Mouse (Mus musculus): ENCODE data around the gene Dnah17. TPM values are rescaled to one million over a fixed set of nuclear protein-coding genes. Genes with fewer than 3 reads are reported as not detected.

The Dnah17 gene
- polyA plus RNA-seq, 1 experiment from 2014 or later: 0.13 TPM

DNA sequence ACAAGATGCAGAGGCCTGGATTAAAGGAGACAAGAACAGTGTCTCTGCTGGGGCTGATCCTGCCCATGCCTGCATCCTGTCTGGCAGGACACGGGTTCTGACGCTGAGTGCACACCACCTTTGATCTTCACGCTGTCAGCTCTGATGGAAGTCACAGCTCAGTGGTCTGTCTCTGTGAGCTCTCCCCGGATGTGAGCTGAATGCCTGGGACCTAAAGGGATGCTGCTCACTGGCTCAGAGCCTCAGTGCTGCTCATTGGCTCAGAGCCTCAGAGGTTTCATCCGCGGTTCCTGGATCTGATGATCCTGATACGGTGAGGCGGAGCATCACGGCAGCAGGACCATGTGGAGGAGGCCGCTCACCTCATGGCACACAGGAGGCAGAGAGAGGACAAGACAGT, 31.8 kb upstream of the Dnah17 start:
- H3K36me3 ChIP-seq (ENCODE audit: control insufficient read depth, insufficient read depth, low read length): no peaks in the 10 kb centered on the region
- no peak overlapping the region for H3K27ac ChIP-seq (ENCODE audit: low read length)
- peaks cover 9% of the 10 kb centered on the region for H3K4me1 ChIP-seq (ENCODE audit: control insufficient read depth, insufficient read depth, low read length)
- H3K27me3 ChIP-seq (replicated peaks; ENCODE audit: control insufficient read depth, insufficient read depth, low read length): no peaks in the 10 kb centered on the region
- ATAC-seq: no peak
- no peaks in the 10 kb centered on the region for H3K9me3 ChIP-seq (ENCODE audit: control insufficient read depth, low read length)
- H3K4me3 ChIP-seq (ENCODE audit: low read length): no peak overlapping the region
- H3K9ac ChIP-seq (ENCODE audit: low read depth, low read length): no peak overlapping the region
- 56% methylated on average over 10 of the region's 10 CpGs for WGBS
- H3K4me2 ChIP-seq (ENCODE audit: low read depth, low read length): no peak overlapping the region

- WGBS: 60% methylated on average over 6 of the region's 6 CpGs
- no peak overlapping the region for H3K9ac ChIP-seq (ENCODE audit: low read depth, low read length)
- H3K36me3 ChIP-seq (ENCODE audit: control insufficient read depth, insufficient read depth, low read length): no peaks in the 10 kb centered on the region
- H3K27me3 ChIP-seq (replicated peaks; ENCODE audit: control insufficient read depth, insufficient read depth, low read length): no peaks in the 10 kb centered on the region
- no peaks in the 10 kb centered on the region for H3K9me3 ChIP-seq (ENCODE audit: control insufficient read depth, low read length)
- no peak for ATAC-seq
- no peak overlapping the region for H3K27ac ChIP-seq (ENCODE audit: low read length)
- no peak overlapping the region for H3K4me3 ChIP-seq (ENCODE audit: low read length)
- H3K4me2 ChIP-seq (ENCODE audit: low read depth, low read length): no peak overlapping the region
- peaks cover 9% of the 10 kb centered on the region for H3K4me1 ChIP-seq (ENCODE audit: control insufficient read depth, insufficient read depth, low read length)
Measured at GRCm38 (mm10) chr11:118161240-118161639, 30.8 kb upstream of the Dnah17 start.

- no peak overlapping the region for H3K4me2 ChIP-seq (ENCODE audit: low read depth, low read length)
- H3K27ac ChIP-seq (ENCODE audit: low read length): no peak overlapping the region
- WGBS: 81% methylated on average over 2 of the region's 2 CpGs
- no peak for ATAC-seq
- H3K27me3 ChIP-seq (replicated peaks; ENCODE audit: control insufficient read depth, insufficient read depth, low read length): no peaks in the 10 kb centered on the region
- H3K36me3 ChIP-seq (ENCODE audit: control insufficient read depth, insufficient read depth, low read length): no peaks in the 10 kb centered on the region
- no peak overlapping the region for H3K9ac ChIP-seq (ENCODE audit: low read depth, low read length)
- peaks cover 6% of the 10 kb centered on the region for H3K4me1 ChIP-seq (ENCODE audit: control insufficient read depth, insufficient read depth, low read length)
- H3K4me3 ChIP-seq (ENCODE audit: low read length): no peak overlapping the region
- no peaks in the 10 kb centered on the region for H3K9me3 ChIP-seq (ENCODE audit: control insufficient read depth, low read length)
Measured at GRCm38 (mm10) chr11:118160763-118161162, 30.3 kb upstream of the Dnah17 start.

DNA sequence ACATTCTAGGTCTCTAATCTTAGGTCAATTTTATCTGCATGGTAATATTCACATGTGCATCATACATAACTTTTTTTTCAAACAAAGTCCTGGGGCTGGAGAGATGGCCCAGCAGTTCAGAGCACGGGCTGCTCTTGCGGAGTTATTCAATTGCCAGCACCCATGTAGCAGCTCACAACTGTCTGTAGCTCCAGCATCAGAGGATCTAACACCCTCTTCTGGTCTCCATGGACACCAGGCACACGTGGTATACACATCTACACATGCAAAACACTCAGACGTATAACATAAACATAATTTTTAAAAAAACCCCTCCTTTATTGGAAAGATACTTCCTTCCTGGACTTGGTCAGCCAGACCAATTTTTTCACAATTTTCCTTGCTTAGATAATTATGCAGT, 28.3 kb upstream of the Dnah17 start:
- Histone ChIP-seq H3K9me3 (ENCODE audit: control insufficient read depth, low read length) (no peaks in the 10 kb centered on the region), H3K27ac (ENCODE audit: low read length) (no peak overlapping the region), H3K4me3 (ENCODE audit: low read length) (no peak overlapping the region), H3K36me3 (ENCODE audit: control insufficient read depth, insufficient read depth, low read length) (no peaks in the 10 kb centered on the region), H3K27me3 (replicated peaks; ENCODE audit: control insufficient read depth, insufficient read depth, low read length) (no peaks in the 10 kb centered on the region), H3K4me2 (ENCODE audit: low read depth, low read length) (no peak overlapping the region), H3K9ac (ENCODE audit: low read depth, low read length) (no peak overlapping the region), H3K4me1 (ENCODE audit: control insufficient read depth, insufficient read depth, low read length) (no peaks in the 10 kb centered on the region; the same call in none of the 2 replicates)
- 54% methylated on average over 4 of the region's 4 CpGs for WGBS
- no peak for ATAC-seq

DNA sequence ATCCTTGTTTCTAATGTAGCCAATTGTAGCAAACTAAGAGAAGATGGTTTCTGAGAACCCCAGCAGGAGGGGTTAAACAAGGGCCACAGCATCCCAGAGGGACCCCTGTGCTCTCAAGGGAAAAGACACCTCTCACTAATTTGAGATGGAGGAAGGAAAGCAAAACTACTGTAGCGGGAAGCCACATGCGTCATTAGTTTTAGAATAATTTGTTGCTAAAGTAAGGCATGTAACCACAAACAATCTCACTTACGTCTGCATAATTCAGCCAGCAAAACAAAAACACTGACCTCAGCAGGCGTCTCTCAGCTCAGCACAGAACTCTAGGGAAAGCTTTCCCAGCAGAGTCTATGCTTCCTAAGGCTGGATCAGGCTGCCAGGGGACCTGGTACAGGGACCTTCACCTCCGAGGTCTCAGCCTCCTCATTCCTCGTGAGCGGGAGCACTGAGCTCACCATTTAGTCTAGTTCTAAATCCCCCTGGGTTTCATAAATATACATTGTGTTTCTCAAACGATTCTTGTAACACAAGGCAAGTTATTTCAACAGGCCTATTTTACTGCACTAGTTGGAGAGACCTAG, 26.1 kb upstream of the Dnah17 start:
- Histone ChIP-seq H3K9ac (ENCODE audit: low read depth, low read length) (no peak overlapping the region), H3K9me3 (ENCODE audit: control insufficient read depth, low read length) (0 out of 2 replicates have a peak, but pooled peaks cover 3% of the 10 kb centered on the region), H3K4me3 (ENCODE audit: low read length) (no peak overlapping the region), H3K27ac (ENCODE audit: low read length) (no peak overlapping the region), H3K36me3 (ENCODE audit: control insufficient read depth, insufficient read depth, low read length) (no peaks in the 10 kb centered on the region), H3K27me3 (replicated peaks; ENCODE audit: control insufficient read depth, insufficient read depth, low read length) (no peaks in the 10 kb centered on the region), H3K4me1 (ENCODE audit: control insufficient read depth, insufficient read depth, low read length) (no peaks in the 10 kb centered on the region; the same call in none of the 2 replicates), H3K4me2 (ENCODE audit: low read depth, low read length) (no peak overlapping the region)
- no peak for ATAC-seq
- WGBS: 76% methylated on average over 8 of the region's 8 CpGs

DNA sequence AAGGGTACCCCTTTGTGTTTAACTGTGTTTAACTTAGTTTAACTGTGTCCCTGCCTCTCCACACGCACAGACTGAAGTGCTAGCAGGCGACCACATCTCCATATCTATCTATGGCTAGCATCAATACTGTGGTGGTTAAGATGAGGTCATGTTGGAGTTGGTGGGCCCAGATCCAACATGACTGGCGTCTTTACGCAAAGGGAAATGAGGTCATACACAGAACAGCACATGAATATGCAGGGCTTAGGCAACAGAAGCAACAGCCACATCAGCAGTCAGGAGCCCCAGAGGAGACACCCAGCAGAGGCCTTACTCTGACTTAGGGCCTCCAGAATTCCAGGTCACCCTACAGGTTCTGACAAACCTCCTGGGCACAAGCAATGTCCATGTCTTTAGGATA, 22.5 kb upstream of the Dnah17 start:
- no peak overlapping the region for H3K27ac ChIP-seq (ENCODE audit: low read length)
- no peaks in the 10 kb centered on the region for H3K36me3 ChIP-seq (ENCODE audit: control insufficient read depth, insufficient read depth, low read length)
- no peak overlapping the region for H3K4me3 ChIP-seq (ENCODE audit: low read length)
- H3K4me1 ChIP-seq (ENCODE audit: control insufficient read depth, insufficient read depth, low read length): peaks cover 18% of the 10 kb centered on the region
- no peak for ATAC-seq
- 64% methylated on average over 4 of the region's 4 CpGs for WGBS
- no peaks in the 10 kb centered on the region for H3K27me3 ChIP-seq (replicated peaks; ENCODE audit: control insufficient read depth, insufficient read depth, low read length)
- H3K9me3 ChIP-seq (ENCODE audit: control insufficient read depth, low read length): 0 out of 2 replicates have a peak, but pooled peaks cover 9% of the 10 kb centered on the region
- H3K4me2 ChIP-seq (ENCODE audit: low read depth, low read length): no peak overlapping the region
- no peak overlapping the region for H3K9ac ChIP-seq (ENCODE audit: low read depth, low read length)

GRCm38 (mm10) chr11:118151423-118152180, 21.2 kb upstream of the Dnah17 start:
- Histone ChIP-seq H3K9ac (ENCODE audit: low read depth, low read length) (no peak overlapping the region), H3K27me3 (replicated peaks; ENCODE audit: control insufficient read depth, insufficient read depth, low read length) (no peaks in the 10 kb centered on the region), H3K4me1 (ENCODE audit: control insufficient read depth, insufficient read depth, low read length) (peaks cover 18% of the 10 kb centered on the region), H3K4me3 (ENCODE audit: low read length) (no peak overlapping the region), H3K9me3 (ENCODE audit: control insufficient read depth, low read length) (0 out of 2 replicates have a peak, but pooled peaks cover 9% of the 10 kb centered on the region), H3K4me2 (ENCODE audit: low read depth, low read length) (no peak overlapping the region), H3K27ac (ENCODE audit: low read length) (no peak overlapping the region), H3K36me3 (ENCODE audit: control insufficient read depth, insufficient read depth, low read length) (no peaks in the 10 kb centered on the region)
- WGBS: 79% methylated on average over 5 of the region's 5 CpGs
- no peak for ATAC-seq

GRCm38 (mm10) chr11:118150115-118150701, 19.8 kb upstream of the Dnah17 start:
- H3K9me3 ChIP-seq (ENCODE audit: control insufficient read depth, low read length): 0 out of 2 replicates have a peak, but pooled peaks cover 9% of the 10 kb centered on the region
- ATAC-seq: 0 out of 2 replicates have a peak, but pooled peaks have one; percentile 34

DNA sequence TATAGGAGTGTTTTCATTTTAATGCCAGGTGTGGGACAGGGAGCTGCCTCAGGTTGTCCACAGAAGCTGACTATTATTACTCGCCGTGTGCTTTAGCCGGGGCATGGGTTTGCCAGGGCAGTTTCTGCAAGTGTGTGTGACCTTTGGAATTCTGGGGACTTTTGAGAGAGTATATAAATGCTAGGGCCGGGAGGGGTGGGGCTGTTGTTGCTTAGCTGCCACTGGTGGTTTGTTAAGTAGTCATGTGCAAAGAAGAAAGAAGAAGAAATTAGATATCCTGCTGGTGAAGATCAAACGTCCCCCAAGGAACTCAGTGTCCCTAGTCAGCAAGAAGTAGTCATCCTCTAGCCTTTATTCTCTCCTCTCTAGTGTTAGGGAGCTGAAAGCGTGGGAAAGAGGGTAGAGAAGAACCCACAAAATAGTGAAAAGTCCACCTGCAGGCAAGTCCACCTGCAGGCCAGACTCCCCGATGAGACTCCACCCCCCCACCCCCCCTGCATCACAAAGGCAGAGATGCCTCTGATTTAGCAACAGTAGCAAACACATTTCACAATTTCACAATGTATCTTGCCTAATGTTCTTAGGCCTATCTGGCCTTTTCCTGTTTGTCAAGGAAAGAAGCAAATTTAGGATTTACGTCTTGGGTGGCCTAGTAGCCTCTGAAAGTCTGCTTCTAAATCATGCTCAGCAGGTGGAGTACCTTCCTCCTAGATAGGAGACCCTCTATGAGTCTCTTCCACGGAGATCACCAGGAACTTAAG, 17.6 kb upstream of the Dnah17 start:
- Histone ChIP-seq H3K9me3 (ENCODE audit: control insufficient read depth, low read length) (0 out of 2 replicates have a peak, but pooled peaks cover 9% of the 10 kb centered on the region), H3K27me3 (replicated peaks; ENCODE audit: control insufficient read depth, insufficient read depth, low read length) (no peaks in the 10 kb centered on the region), H3K4me3 (ENCODE audit: low read length) (no peak overlapping the region), H3K36me3 (ENCODE audit: control insufficient read depth, insufficient read depth, low read length) (no peaks in the 10 kb centered on the region), H3K9ac (ENCODE audit: low read depth, low read length) (no peak overlapping the region), H3K27ac (ENCODE audit: low read length) (peak overlapping the region; percentile 57), H3K4me1 (ENCODE audit: control insufficient read depth, insufficient read depth, low read length) (peaks cover 28% of the 10 kb centered on the region), H3K4me2 (ENCODE audit: low read depth, low read length) (no peak overlapping the region; the same call in 1 of the 2 replicates)
- 56% methylated on average over 9 of the region's 9 CpGs for WGBS
- ATAC-seq: peak; percentile 71

More at GRCm38 (mm10) chr11:118150115-118150701, 19.8 kb upstream of the Dnah17 start:
- peaks cover 25% of the 10 kb centered on the region for H3K4me1 ChIP-seq (ENCODE audit: control insufficient read depth, insufficient read depth, low read length)
- H3K4me2 ChIP-seq (ENCODE audit: low read depth, low read length): no peak overlapping the region
- H3K36me3 ChIP-seq (ENCODE audit: control insufficient read depth, insufficient read depth, low read length): no peaks in the 10 kb centered on the region
- H3K9ac ChIP-seq (ENCODE audit: low read depth, low read length): no peak overlapping the region
- 40% methylated on average over 9 of the region's 9 CpGs for WGBS
- H3K4me3 ChIP-seq (ENCODE audit: low read length): no peak overlapping the region
- H3K27me3 ChIP-seq (replicated peaks; ENCODE audit: control insufficient read depth, insufficient read depth, low read length): no peaks in the 10 kb centered on the region
- H3K27ac ChIP-seq (ENCODE audit: low read length): peak overlapping the region; percentile 49
